Mouse (Mus musculus) testis, adult 2 months (tissue): ENCODE data around the gene Oxnad1.
"Not testable (repeated sequence)": the region's sequence is repeated elsewhere in the genome, so short reads cannot be mapped to it uniquely, and the experiment has no call there.

Source experiments
- CTCF ChIP-seq: fragments of 200-500 bp; IDR thresholded peaks from 2 replicates; pipeline ENCODE4 v1.5.1; 2012; ENCODE audit warnings: low read depth, mild to moderate bottlenecking, inconsistent platforms, low read length, moderate library complexity; ENCODE audit not compliant: control insufficient read depth, insufficient read depth, insufficient replicate concordance
- POLR2A ChIP-seq: fragments of 200-500 bp; IDR thresholded peaks from 2 replicates; pipeline ENCODE4 v1.6.1; 2012; ENCODE audit warnings: low read depth, mild to moderate bottlenecking, inconsistent platforms, low read length, moderate library complexity; ENCODE audit not compliant: control insufficient read depth

GRCm38 (mm10) chr14:32112124-32112523 is 26.9 kb downstream of the Oxnad1 start:
- not testable (repeated sequence) for TF ChIP-seq POLR2A, CTCF
